Mouse (Mus musculus) CD4-positive, CD25-positive, alpha-beta regulatory T cell, adult 4 months (primary cell): Measurements from ENCODE around the gene Rps29. TPM values are rescaled to one million over a fixed set of nuclear protein-coding genes. Genes with fewer than 3 reads are reported as not detected.
A peak's percentile ranks its signal among the peaks of the same experiment; 100 is the strongest.

Experiments
- ATAC-seq: one replicate; pipeline ENCODE4 v1.8.0; 2017
- polyA plus RNA-seq, 2 experiments: library from polyadenylated mRNA; unstranded; fragments of 100-300 nt; shearing (Covaris generic); gene quantifications; one replicate each; pipeline ENCODE4 v1.2.1; 2017

Gene Rps29
- polyA plus RNA-seq, 2 experiments from 2014 or later, result 2,079 to 4,258 TPM

GRCm38 (mm10) chr12:69129634-69130310, 29.2 kb downstream of the Rps29 start:
- peak; percentile 24 for ATAC-seq

- no peak for ATAC-seq
Observed at GRCm38 (mm10) chr12:69127626-69128025, 31.4 kb downstream of the Rps29 start.

GRCm38 (mm10) chr12:69127170-69127569, 31.8 kb downstream of the Rps29 start:
- ATAC-seq, result peak; percentile 77

- ATAC-seq, result no peak
Observed at GRCm38 (mm10) chr12:69125066-69125465, 33.9 kb downstream of the Rps29 start.

- ATAC-seq, result no peak
Observed at GRCm38 (mm10) chr12:69122801-69123200, 36.2 kb downstream of the Rps29 start.

- no peak for ATAC-seq
Observed at GRCm38 (mm10) chr12:69119908-69120307, 39.1 kb downstream of the Rps29 start.

Other genes with a start within 250 kb of the Rps29 start
- under 1 TPM; 0.70 to 0.71 TPM for gene Lrr1, start 9.6 kb upstream of the Rps29 start, polyA plus RNA-seq
- gene Rpl36al, start 24.9 kb upstream of the Rps29 start, polyA plus RNA-seq, result 100 to 1,000 TPM; 393 to 542 TPM
- 10 to 100 TPM in 1 of 2 experiments, 1 to 10 TPM in 1; 7.0 to 18.8 TPM for gene Mgat2, start 25.0 kb upstream of the Rps29 start, polyA plus RNA-seq
- gene Gm49383, start 37.9 kb upstream of the Rps29 start, polyA plus RNA-seq, result 10 to 100 TPM in 1 of 2 experiments, 1 to 10 TPM in 1; 8.3 to 10.7 TPM
- 1 to 10 TPM; 2.5 to 2.8 TPM for gene Dnaaf2, start 39.2 kb upstream of the Rps29 start, polyA plus RNA-seq
- gene Gm49384, start 45.1 kb upstream of the Rps29 start, polyA plus RNA-seq, result 1 to 10 TPM; 8.1 to 8.9 TPM
- 1 to 10 TPM; 8.6 to 9.1 TPM for gene Pole2, start 69.0 kb upstream of the Rps29 start, polyA plus RNA-seq
- gene Klhdc1, start 82.0 kb upstream of the Rps29 start, polyA plus RNA-seq, result 10 to 100 TPM; 15.1 to 20.3 TPM
- 10 to 100 TPM; 12.2 to 14.3 TPM for gene Klhdc2, start 137.5 kb upstream of the Rps29 start, polyA plus RNA-seq
- 100 to 1,000 TPM; 163 to 169 TPM for gene Nemf, start 198.0 kb upstream of the Rps29 start, polyA plus RNA-seq
- gene Arf6, start 213.0 kb upstream of the Rps29 start, polyA plus RNA-seq, result 10 to 100 TPM; 27.8 to 79.0 TPM
- under 1 TPM in 1 of 2 experiments, not detected in 1; 0.54 TPM for gene Gm9887, start 213.3 kb upstream of the Rps29 start, polyA plus RNA-seq